Mouse (Mus musculus) small intestine, adult 2 months (tissue): Measurements from ENCODE around the gene Lrch1.

Experiments used
- CTCF ChIP-seq: fragments of 200-500 bp; IDR thresholded peaks from 2 replicates; pipeline ENCODE4 v1.5.1; 2012; ENCODE audit warnings: low read depth, mild to moderate bottlenecking, control low read depth, inconsistent platforms, low read length, moderate library complexity, mixed read lengths; ENCODE audit not compliant: insufficient replicate concordance, insufficient read length; ENCODE audit errors: extremely low read depth
- POLR2A ChIP-seq: fragments of 200-500 bp; IDR thresholded peaks from 2 replicates; pipeline ENCODE4 v1.6.1; 2012; ENCODE audit warnings: low read depth, mild to moderate bottlenecking, control low read depth, inconsistent platforms, low read length, moderate library complexity

- TF ChIP-seq CTCF (no peak), POLR2A (no peak)
These were observed 152.7 kb downstream of the Lrch1 start for GRCm38 (mm10) chr14:74794931-74795330.
